Mouse (Mus musculus) ES-E14 (cell line): Measurements from ENCODE around the gene Far1.

Experiments
- CHD2 ChIP-seq: IDR thresholded peaks from 2 replicates; pipeline ENCODE4 v1.6.1; 2014; ENCODE audit warnings: mild to moderate bottlenecking, low read depth, low read length, inconsistent platforms
- HCFC1 ChIP-seq: IDR thresholded peaks from 2 replicates; pipeline ENCODE4 v1.6.1; 2012; ENCODE audit warnings: low read length, inconsistent platforms, borderline replicate concordance; ENCODE audit not compliant: insufficient read depth
- ZNF384 ChIP-seq: IDR thresholded peaks from 2 replicates; pipeline ENCODE4 v1.6.1; 2012; ENCODE audit warnings: low read depth, low read length, inconsistent platforms

- TF ChIP-seq CHD2 (no peak), ZNF384 (peak; percentile 83), HCFC1 (no peak)
Measured at GRCm38 (mm10) chr7:113609027-113609705, 95.5 kb downstream of the Far1 start.
